Comparison of ENCODE assay signal across 8 mouse cellular contexts in genomic region chr19:45783933-45784576, GRCm38 (mm10). TPM values are rescaled to one million over a fixed set of nuclear protein-coding genes. Genes with fewer than 3 reads are reported as not detected.
DNase-seq lines count a peak whose midpoint lies in the region; ATAC-seq and TF ChIP-seq lines count a peak whose summit lies in the region.

No protein-coding gene starts in this region.

- no peaks in the 10 kb centered on the region for H3K36me3 ChIP-seq in kidney, adult 2 months (ENCODE audit: control insufficient read depth, insufficient read depth, low read length)
- H3K36me3 ChIP-seq in embryonic facial prominence, embryonic 10.5 days (replicated peaks), result peaks cover 24% of the 10 kb centered on the region
- H3K36me3 ChIP-seq in hindbrain, embryonic 16.5 days (ENCODE audit: control insufficient read depth, insufficient read depth, low read length), result no peaks in the 10 kb centered on the region
- H3K36me3 ChIP-seq in midbrain, embryonic 13.5 days, result peaks cover 4% of the 10 kb centered on the region; the same call in 1 of the 2 replicates

- no peak for TF ChIP-seq CTCF in kidney, adult 2 months (conservative IDR thresholded peaks at IDR 0.05; ENCODE audit: insufficient read depth, insufficient read length, low read depth, low read length)

- 28% methylated on average over 17 of the region's 17 CpGs for WGBS in kidney, adult 2 months
- 37% methylated on average over 17 of the region's 17 CpGs for WGBS in embryonic facial prominence, embryonic 10.5 days
- 36% methylated on average over 17 of the region's 17 CpGs for WGBS in hindbrain, embryonic 16.5 days
- WGBS in midbrain, embryonic 13.5 days, result 32% methylated on average over 17 of the region's 17 CpGs

- ATAC-seq in hindbrain, embryonic 16.5 days, result no peak
- no peak for ATAC-seq in midbrain, embryonic 13.5 days

- H3K4me2 ChIP-seq in hindbrain, embryonic 16.5 days (ENCODE audit: low read length), result peak overlapping the region; percentile 68
- peak overlapping the region; percentile 65 for H3K4me2 ChIP-seq in midbrain, embryonic 13.5 days (replicated peaks)

- DNase-seq in kidney, adult 2 months, result peak; percentile 11
- DNase-seq in kidney, postnatal 36 days, result no peak
- DNase-seq in embryonic facial prominence, embryonic 10.5 days (ENCODE audit: low spot score), result no peak
- no peak for DNase-seq in yolk sac, embryonic 10.5 days (ENCODE audit: low spot score)
- DNase-seq in left cerebral cortex, adult 9 months (ENCODE audit: low spot score in 2 of 2), result no peak
- DNase-seq in urinary bladder, postnatal 14 days (ENCODE audit: low spot score), result no peak

- no peaks in the 10 kb centered on the region for H3K27me3 ChIP-seq in kidney, adult 2 months (replicated peaks; ENCODE audit: control insufficient read depth, insufficient read depth, low read length)
- no peaks in the 10 kb centered on the region for H3K27me3 ChIP-seq in embryonic facial prominence, embryonic 10.5 days (replicated peaks; ENCODE audit: low read depth, poor library complexity, severe bottlenecking)
- H3K27me3 ChIP-seq in hindbrain, embryonic 16.5 days (replicated peaks; ENCODE audit: control insufficient read depth, insufficient read depth, low read length), result no peaks in the 10 kb centered on the region
- no peaks in the 10 kb centered on the region for H3K27me3 ChIP-seq in midbrain, embryonic 13.5 days

- no peaks in the 10 kb centered on the region for H3K9me3 ChIP-seq in embryonic facial prominence, embryonic 10.5 days
- H3K9me3 ChIP-seq in hindbrain, embryonic 16.5 days (ENCODE audit: control insufficient read depth, low read length), result no peaks in the 10 kb centered on the region
- no peaks in the 10 kb centered on the region for H3K9me3 ChIP-seq in midbrain, embryonic 13.5 days

- TF ChIP-seq POLR2A in kidney, adult 2 months (IDR thresholded peaks at IDR 0.05; ENCODE audit: low read depth, low read length), result no peak

- peaks cover 19% of the 10 kb centered on the region for H3K4me1 ChIP-seq in kidney, adult 2 months (ENCODE audit: control insufficient read depth, insufficient read depth, low read length)
- H3K4me1 ChIP-seq in embryonic facial prominence, embryonic 10.5 days, result peaks cover 31% of the 10 kb centered on the region
- peaks cover 26% of the 10 kb centered on the region for H3K4me1 ChIP-seq in hindbrain, embryonic 16.5 days (ENCODE audit: control insufficient read depth, insufficient read depth, low read depth, low read length)
- peaks cover 38% of the 10 kb centered on the region for H3K4me1 ChIP-seq in midbrain, embryonic 13.5 days (replicated peaks)

- H3K9ac ChIP-seq in hindbrain, embryonic 16.5 days (ENCODE audit: low read depth, low read length), result peak overlapping the region; percentile 50
- H3K9ac ChIP-seq in midbrain, embryonic 13.5 days (replicated peaks), result peak overlapping the region; percentile 57; the same call in 1 of the 2 replicates

- H3K4me3 ChIP-seq in kidney, adult 2 months (ENCODE audit: insufficient read depth, low read depth, low read length), result peak overlapping the region; percentile 61
- H3K4me3 ChIP-seq in embryonic facial prominence, embryonic 10.5 days, result peak overlapping the region; percentile 99
- peak overlapping the region; percentile 38 for H3K4me3 ChIP-seq in hindbrain, embryonic 16.5 days (ENCODE audit: low read length)
- peak overlapping the region; percentile 100 for H3K4me3 ChIP-seq in midbrain, embryonic 13.5 days (replicated peaks)

- H3K27ac ChIP-seq in kidney, adult 2 months (ENCODE audit: insufficient read depth, low read depth, low read length), result peak overlapping the region; percentile 81
- peak overlapping the region; percentile 98 for H3K27ac ChIP-seq in embryonic facial prominence, embryonic 10.5 days (replicated peaks)
- H3K27ac ChIP-seq in hindbrain, embryonic 16.5 days (ENCODE audit: low read depth, low read length), result peak overlapping the region; percentile 70
- peak overlapping the region; percentile 65 for H3K27ac ChIP-seq in midbrain, embryonic 13.5 days

RNA-seq across cellular contexts. Expression of gene Mgea5, which starts 0.4 kb away (rescaled TPM):
- polyA plus RNA-seq in kidney, adult 2 months (2012; rRNA removed), result 22.6 and 27.3 TPM in 2 replicates
- 61.3 and 62.3 TPM in 2 replicates for polyA plus RNA-seq in embryonic facial prominence, embryonic 10.5 days (2016; fragmentation: Nextera tagmentation; extraction: Ambion mirVana)
- 63.7 and 68.3 TPM in 2 replicates for polyA plus RNA-seq in hindbrain, embryonic 16.5 days (2015; fragmentation: Nextera tagmentation; extraction: Ambion mirVana)
- polyA plus RNA-seq in midbrain, embryonic 13.5 days (2015; fragmentation: Nextera tagmentation; extraction: Ambion mirVana), result 96.2 and 102 TPM in 2 replicates

RNA-seq across cellular contexts. Expression of gene Kcnip2, which starts 31.8 kb away (rescaled TPM):
- polyA plus RNA-seq in kidney, adult 2 months (2012; rRNA removed), result 9.2 and 9.4 TPM in 2 replicates
- 0.44 and 0.67 TPM in 2 replicates for polyA plus RNA-seq in embryonic facial prominence, embryonic 10.5 days (2016; fragmentation: Nextera tagmentation; extraction: Ambion mirVana)
- polyA plus RNA-seq in hindbrain, embryonic 16.5 days (2015; fragmentation: Nextera tagmentation; extraction: Ambion mirVana), result 17.0 and 19.2 TPM in 2 replicates
- 2.8 and 3.0 TPM in 2 replicates for polyA plus RNA-seq in midbrain, embryonic 13.5 days (2015; fragmentation: Nextera tagmentation; extraction: Ambion mirVana)

RNA-seq across cellular contexts. Expression of gene Npm3, which starts 34.7 kb away (rescaled TPM):
- polyA plus RNA-seq in kidney, adult 2 months (2012; rRNA removed), result 36.9 and 42.3 TPM in 2 replicates
- polyA plus RNA-seq in embryonic facial prominence, embryonic 10.5 days (2016; fragmentation: Nextera tagmentation; extraction: Ambion mirVana), result 12.0 and 12.4 TPM in 2 replicates
- polyA plus RNA-seq in hindbrain, embryonic 16.5 days (2015; fragmentation: Nextera tagmentation; extraction: Ambion mirVana), result 5.7 and 6.5 TPM in 2 replicates
- polyA plus RNA-seq in midbrain, embryonic 13.5 days (2015; fragmentation: Nextera tagmentation; extraction: Ambion mirVana), result 6.2 and 7.8 TPM in 2 replicates

RNA-seq across cellular contexts. Expression of gene Fgf8, which starts 41.3 kb away (rescaled TPM):
- not detected in 2 replicates for polyA plus RNA-seq in kidney, adult 2 months (2012; rRNA removed)
- 36.9 and 43.2 TPM in 2 replicates for polyA plus RNA-seq in embryonic facial prominence, embryonic 10.5 days (2016; fragmentation: Nextera tagmentation; extraction: Ambion mirVana)
- 0.52 and 0.69 TPM in 2 replicates for polyA plus RNA-seq in hindbrain, embryonic 16.5 days (2015; fragmentation: Nextera tagmentation; extraction: Ambion mirVana)
- polyA plus RNA-seq in midbrain, embryonic 13.5 days (2015; fragmentation: Nextera tagmentation; extraction: Ambion mirVana), result 2.1 and 2.8 TPM in 2 replicates

Comparison
In these comparisons a context has a peak if more than half of its experiments do, and no peak if none do; other contexts are left out.
1. H3K4me3 ChIP-seq: peak in every context shown above with its lines; median percentile 100 in midbrain, embryonic 13.5 days; 99 in embryonic facial prominence, embryonic 10.5 days; 61 in kidney, adult 2 months; 38 in hindbrain, embryonic 16.5 days.